Mouse (Mus musculus): ENCODE results near the gene Prkch.

DNA sequence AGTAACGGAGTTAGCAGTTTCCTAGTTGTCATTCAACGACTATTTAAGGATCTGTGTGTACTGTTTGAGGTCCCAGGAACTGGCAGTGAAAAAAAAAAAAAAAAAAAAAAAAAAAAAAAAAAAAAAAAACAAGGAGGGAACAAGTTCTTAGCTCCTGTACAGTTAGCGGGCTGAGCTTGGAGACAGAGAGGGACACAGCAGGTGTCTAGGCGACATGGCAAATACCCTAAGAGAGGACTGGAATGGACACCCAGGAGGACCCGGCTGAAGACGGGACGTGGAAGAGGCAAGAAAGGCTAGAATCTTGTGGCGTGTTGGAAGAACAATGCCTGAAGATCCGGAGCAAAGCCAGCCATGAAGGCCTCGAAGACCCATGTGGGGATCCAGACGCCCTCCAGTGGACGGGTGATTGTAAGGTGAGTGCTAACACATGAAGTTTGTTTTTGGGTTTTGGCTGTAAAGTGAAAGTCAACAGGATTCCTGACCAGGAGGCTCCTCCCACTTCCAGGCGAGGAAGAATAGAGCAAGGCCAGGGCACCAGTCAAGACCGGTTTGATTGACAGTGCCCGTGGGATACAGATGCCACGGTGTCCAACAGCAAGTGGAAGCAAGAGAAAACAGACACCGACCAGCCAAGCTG is 47.0 kb upstream of the Prkch start:
- TF ChIP-seq POLR2A (IDR thresholded peaks at IDR 0.05; ENCODE audit: borderline replicate concordance, extremely low read depth, insufficient read depth, insufficient read length, poor library complexity, severe bottlenecking) (no peak), CTCF (IDR thresholded peaks at IDR 0.05; ENCODE audit: borderline replicate concordance, extremely low read depth, insufficient read depth, insufficient read length) (no peak)

Measured in brain, embryonic 14.5 days (tissue).